Mouse (Mus musculus): ENCODE data around the gene Pate2. TPM values are rescaled to one million over a fixed set of nuclear protein-coding genes. Genes with fewer than 3 reads are reported as not detected.

Gene Pate2
- polyA plus RNA-seq, 1 experiment from 2014 or later: 0.32 TPM

DNA sequence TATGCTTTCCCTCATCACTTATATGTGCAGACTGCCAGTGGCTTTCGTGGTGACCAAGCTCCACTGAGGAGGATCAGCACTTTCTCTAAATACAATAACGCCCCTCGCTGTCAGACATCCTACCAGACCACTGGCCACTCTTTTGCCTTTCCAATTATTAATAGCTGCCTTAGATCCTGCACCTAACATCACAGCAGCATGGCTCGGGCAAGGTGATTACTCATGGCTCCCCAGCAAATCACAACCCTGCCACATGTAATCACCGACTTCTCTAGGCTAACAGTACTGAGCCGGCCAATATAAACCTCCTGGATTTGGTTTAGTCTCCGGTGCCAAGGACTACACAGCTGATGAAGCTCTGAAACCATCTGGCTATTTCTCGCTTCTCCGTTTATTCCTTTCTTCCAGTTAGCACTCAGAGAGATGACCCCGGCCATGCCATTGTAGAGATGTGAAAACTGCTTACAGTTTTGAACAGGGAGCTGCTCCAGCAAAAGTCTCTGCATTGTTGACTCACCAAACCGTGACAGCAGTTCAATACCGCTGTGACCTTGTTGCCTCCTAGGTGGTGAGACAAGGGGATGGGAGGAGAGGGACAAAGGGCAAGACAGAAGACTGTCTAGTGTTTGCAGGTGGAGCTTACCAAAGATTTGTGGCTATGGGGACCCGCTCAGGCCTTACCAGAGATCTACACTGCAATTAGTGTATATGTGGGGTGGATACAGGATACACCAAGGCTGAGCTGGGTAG, 30.9 kb upstream of the Pate2 start:
- Histone ChIP-seq H3K9me3 (replicated peaks) (no peaks in the 10 kb centered on the region), H3K4me1 (peaks cover 17% of the 10 kb centered on the region; the same call in 1 of the 2 replicates), H3K27me3 (replicated peaks) (no peaks in the 10 kb centered on the region), H3K27ac (no peak overlapping the region), H3K36me3 (no peaks in the 10 kb centered on the region), H3K9ac (no peak overlapping the region), H3K4me2 (no peak overlapping the region), H3K4me3 (no peak overlapping the region)
- 68% methylated on average over 13 of the region's 13 CpGs for WGBS (ENCODE audit: insufficient replicate concordance)
- ATAC-seq: no peak

DNA sequence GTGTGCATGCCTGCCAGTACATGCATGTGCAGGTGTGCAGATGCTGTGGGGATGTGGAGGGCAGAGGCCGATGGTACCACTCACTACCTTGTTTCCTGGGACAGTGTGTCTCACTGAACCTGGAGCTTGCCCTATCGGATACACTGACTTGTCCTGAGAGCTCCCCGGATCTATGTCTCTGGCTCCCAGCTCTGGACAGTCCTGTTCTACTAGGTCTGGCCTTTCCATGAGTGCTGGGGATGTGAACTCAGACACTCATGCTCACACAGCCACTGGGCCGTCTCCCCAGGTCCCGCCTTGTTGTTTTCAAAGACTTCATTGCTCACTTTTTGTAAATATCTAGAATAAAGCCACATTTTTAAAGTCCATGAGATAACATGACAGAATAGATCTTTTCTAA, 29.1 kb upstream of the Pate2 start:
- H3K9me3 ChIP-seq (replicated peaks): no peaks in the 10 kb centered on the region
- ATAC-seq: no peak
- H3K27ac ChIP-seq: no peak overlapping the region
- no peak overlapping the region for H3K9ac ChIP-seq
- no peaks in the 10 kb centered on the region for H3K36me3 ChIP-seq
- peaks cover 7% of the 10 kb centered on the region for H3K4me1 ChIP-seq
- 70% methylated on average over 5 of the region's 5 CpGs for WGBS (ENCODE audit: insufficient replicate concordance)
- 0 out of 2 replicates have a peak, but pooled peaks cover 3% of the 10 kb centered on the region for H3K27me3 ChIP-seq (replicated peaks)
- H3K4me3 ChIP-seq: no peak overlapping the region
- H3K4me2 ChIP-seq: no peak overlapping the region

- no peak overlapping the region for H3K4me2 ChIP-seq
- peaks cover 8% of the 10 kb centered on the region for H3K4me1 ChIP-seq
- no peak overlapping the region for H3K9ac ChIP-seq
- H3K27me3 ChIP-seq (replicated peaks): 0 out of 2 replicates have a peak, but pooled peaks cover 3% of the 10 kb centered on the region
- H3K27ac ChIP-seq: no peak overlapping the region
- ATAC-seq: 0 out of 2 replicates have a peak, but pooled peaks have one; percentile 35
- H3K36me3 ChIP-seq: no peaks in the 10 kb centered on the region
- no peaks in the 10 kb centered on the region for H3K9me3 ChIP-seq (replicated peaks)
- H3K4me3 ChIP-seq: no peak overlapping the region
- 6% methylated on average over 6 of the region's 6 CpGs for WGBS (ENCODE audit: insufficient replicate concordance)
Measured at GRCm38 (mm10) chr9:35541488-35541887, 28.6 kb upstream of the Pate2 start.

GRCm38 (mm10) chr9:35541941-35542340, 28.1 kb upstream of the Pate2 start:
- Histone ChIP-seq H3K9ac (no peak overlapping the region), H3K4me1 (peaks cover 11% of the 10 kb centered on the region), H3K9me3 (replicated peaks) (no peaks in the 10 kb centered on the region), H3K27ac (no peak overlapping the region), H3K27me3 (replicated peaks) (0 out of 2 replicates have a peak, but pooled peaks cover 3% of the 10 kb centered on the region), H3K4me3 (no peak overlapping the region), H3K4me2 (no peak overlapping the region), H3K36me3 (no peaks in the 10 kb centered on the region)
- ATAC-seq: no peak
- 45% methylated on average over 6 of the region's 6 CpGs for WGBS (ENCODE audit: insufficient replicate concordance)

- H3K4me1 ChIP-seq: peaks cover 11% of the 10 kb centered on the region
- H3K27ac ChIP-seq: no peak overlapping the region
- peaks cover 3% of the 10 kb centered on the region; the same call in 1 of the 2 replicates for H3K27me3 ChIP-seq (replicated peaks)
- H3K4me2 ChIP-seq: no peak overlapping the region
- no peak overlapping the region for H3K9ac ChIP-seq
- ATAC-seq: no peak
- H3K4me3 ChIP-seq: no peak overlapping the region
- 72% methylated on average over 14 of the region's 14 CpGs for WGBS (ENCODE audit: insufficient replicate concordance)
- no peaks in the 10 kb centered on the region for H3K9me3 ChIP-seq (replicated peaks)
- no peaks in the 10 kb centered on the region for H3K36me3 ChIP-seq
Measured at GRCm38 (mm10) chr9:35543099-35543860, 26.8 kb upstream of the Pate2 start.

GRCm38 (mm10) chr9:35544666-35545065, 25.4 kb upstream of the Pate2 start:
- Histone ChIP-seq H3K27me3 (replicated peaks) (peaks cover 3% of the 10 kb centered on the region; the same call in 1 of the 2 replicates), H3K9ac (no peak overlapping the region), H3K36me3 (no peaks in the 10 kb centered on the region), H3K27ac (no peak overlapping the region), H3K4me2 (no peak overlapping the region), H3K4me3 (no peak overlapping the region), H3K4me1 (peaks cover 4% of the 10 kb centered on the region), H3K9me3 (replicated peaks) (no peaks in the 10 kb centered on the region)
- ATAC-seq: no peak
- WGBS (ENCODE audit: insufficient replicate concordance): 62% methylated on average over 2 of the region's 2 CpGs

DNA sequence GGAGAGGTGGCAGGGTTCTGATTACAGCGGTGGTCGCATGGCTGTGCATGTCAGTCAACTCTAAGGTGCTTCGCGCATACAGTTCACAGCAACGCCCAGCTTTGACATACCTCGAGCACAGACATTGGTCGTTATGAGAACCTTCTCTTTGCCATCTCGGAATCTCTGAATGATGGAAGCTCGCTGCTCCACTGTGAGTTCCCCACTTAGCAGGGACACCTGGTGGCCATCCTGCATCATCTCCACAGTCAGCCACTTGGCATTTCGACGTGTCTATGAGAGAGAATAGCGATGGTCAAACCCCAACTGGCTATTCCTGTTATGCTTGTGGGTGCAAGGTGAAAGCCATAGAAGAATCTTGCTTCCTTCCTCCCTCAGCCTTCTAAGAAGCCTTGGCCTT, 24.4 kb upstream of the Pate2 start:
- WGBS (ENCODE audit: insufficient replicate concordance): 61% methylated on average over 12 of the region's 12 CpGs
- no peak overlapping the region for H3K4me2 ChIP-seq
- no peaks in the 10 kb centered on the region for H3K9me3 ChIP-seq (replicated peaks)
- H3K36me3 ChIP-seq: no peaks in the 10 kb centered on the region
- H3K9ac ChIP-seq: no peak overlapping the region
- no peak overlapping the region for H3K4me3 ChIP-seq
- no peak for ATAC-seq
- no peak overlapping the region for H3K27ac ChIP-seq
- peaks cover 4% of the 10 kb centered on the region for H3K4me1 ChIP-seq
- peaks cover 3% of the 10 kb centered on the region; the same call in 1 of the 2 replicates for H3K27me3 ChIP-seq (replicated peaks)

- H3K36me3 ChIP-seq: no peaks in the 10 kb centered on the region
- peaks cover 3% of the 10 kb centered on the region; the same call in 1 of the 2 replicates for H3K27me3 ChIP-seq (replicated peaks)
- H3K4me2 ChIP-seq: peak overlapping the region; percentile 11; the same call in 1 of the 2 replicates
- no peak for ATAC-seq
- H3K9ac ChIP-seq: no peak overlapping the region
- H3K4me1 ChIP-seq: peaks cover 4% of the 10 kb centered on the region
- H3K9me3 ChIP-seq (replicated peaks): no peaks in the 10 kb centered on the region
- H3K27ac ChIP-seq: no peak overlapping the region
- no peak overlapping the region for H3K4me3 ChIP-seq
- 14% methylated on average over 9 of the region's 9 CpGs for WGBS (ENCODE audit: insufficient replicate concordance)
Measured at GRCm38 (mm10) chr9:35546745-35547144, 23.3 kb upstream of the Pate2 start.

DNA sequence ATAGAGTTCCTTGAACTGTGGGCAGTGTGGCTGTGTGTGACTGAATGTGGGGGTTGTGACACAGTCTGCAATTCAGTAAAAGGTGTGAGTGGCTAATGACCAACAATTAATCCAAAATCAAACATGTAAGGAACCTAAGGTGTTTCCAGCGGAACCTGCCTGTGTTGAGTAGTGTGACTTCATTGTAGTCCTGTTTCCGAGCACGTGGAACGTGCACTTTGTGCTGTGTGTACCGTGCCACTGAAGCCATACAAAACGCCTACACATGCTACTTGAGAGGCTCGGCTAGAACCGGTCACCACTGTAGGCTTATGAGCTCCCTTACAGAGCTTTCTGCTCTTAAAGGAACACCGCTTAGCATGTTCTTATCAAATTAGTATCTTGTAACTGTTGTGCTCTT, 21.6 kb upstream of the Pate2 start:
- Histone ChIP-seq H3K4me2 (no peak overlapping the region), H3K4me1 (peaks cover 4% of the 10 kb centered on the region), H3K27ac (no peak overlapping the region), H3K4me3 (no peak overlapping the region), H3K36me3 (no peaks in the 10 kb centered on the region), H3K9me3 (replicated peaks) (no peaks in the 10 kb centered on the region), H3K9ac (no peak overlapping the region), H3K27me3 (replicated peaks) (peaks cover 3% of the 10 kb centered on the region; the same call in 1 of the 2 replicates)
- no peak for ATAC-seq
- 70% methylated on average over 9 of the region's 9 CpGs for WGBS (ENCODE audit: insufficient replicate concordance)

DNA sequence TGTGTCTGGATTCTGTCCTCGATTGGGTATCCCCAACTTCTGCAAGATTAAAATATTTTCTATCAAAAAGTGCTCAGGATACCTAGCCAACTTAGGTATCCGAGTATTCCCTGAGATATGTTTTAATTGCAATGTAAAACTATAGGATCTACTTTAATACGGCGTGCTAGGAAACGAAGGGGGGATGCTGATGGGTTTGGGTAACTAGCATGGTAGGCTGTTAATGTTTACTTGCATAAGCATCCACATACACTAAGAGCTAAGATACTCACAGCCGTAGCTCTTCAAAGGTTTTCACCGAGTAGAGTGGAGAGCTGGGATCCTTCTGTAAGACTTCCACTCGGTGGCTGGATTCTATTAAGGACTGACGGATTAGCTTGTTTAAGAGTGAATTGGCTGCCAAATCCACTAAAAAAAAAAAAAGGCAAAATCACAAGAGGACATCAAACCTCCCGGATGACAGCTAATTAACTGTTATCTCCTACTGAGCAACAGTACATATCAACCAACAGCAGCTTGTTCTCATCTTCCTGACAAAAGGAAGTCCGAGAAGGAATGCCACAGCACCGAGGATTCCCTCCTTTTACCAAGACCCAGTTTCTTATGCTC, 13.5 kb upstream of the Pate2 start:
- WGBS (ENCODE audit: insufficient replicate concordance): 46% methylated on average over 12 of the region's 12 CpGs
- peaks cover 9% of the 10 kb centered on the region for H3K36me3 ChIP-seq

DNA sequence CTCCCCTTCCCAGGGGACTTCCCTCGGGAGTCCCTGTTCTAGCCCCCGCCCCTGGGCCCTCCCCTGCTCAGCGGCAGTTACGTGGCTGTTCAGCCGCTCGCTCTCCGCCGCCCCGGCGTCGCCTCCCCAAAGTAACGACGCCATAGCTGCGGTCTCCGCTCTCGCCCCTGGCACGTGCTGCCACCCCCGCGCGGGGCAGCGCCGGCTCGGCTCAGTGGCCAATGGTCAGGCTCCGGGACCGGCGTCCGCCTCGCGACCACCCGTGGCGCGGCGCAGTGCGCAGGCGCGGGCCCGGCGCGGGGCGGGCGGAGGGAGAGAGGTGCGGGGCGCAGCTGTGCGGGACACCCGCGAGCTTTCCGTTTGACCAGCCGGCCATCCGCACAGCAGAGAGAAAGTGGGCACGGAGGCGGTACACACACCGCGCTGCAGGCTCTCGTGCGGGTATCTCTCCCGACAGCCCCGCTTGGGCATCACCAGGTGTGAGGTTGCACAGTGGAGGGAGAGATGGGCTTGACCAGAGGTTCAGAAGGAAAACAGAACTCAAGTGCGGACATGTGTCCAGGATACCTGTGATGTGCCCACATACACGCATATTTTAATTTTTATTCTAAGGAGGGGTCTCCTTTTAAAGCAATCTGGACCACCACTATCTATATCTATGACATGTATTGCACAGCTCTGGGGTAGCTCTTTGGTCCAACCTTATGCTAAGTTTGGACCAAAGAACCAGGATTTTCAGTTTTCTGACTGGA, 11.7 kb upstream of the Pate2 start, which contains the start of the genes Ddx25 and Pus3:
Ddx25 (minus strand) TSS at position 272 of the 752 bp plus-strand sequence.
Pus3 (plus strand) TSS at position 339 of the 752 bp plus-strand sequence.
- WGBS (ENCODE audit: insufficient replicate concordance): 1% methylated on average over 59 of the region's 59 CpGs
- peak within 1 kb of the TSS; percentile 64; the same call in 1 of the 2 replicates for H3K27ac ChIP-seq
- peaks cover 54% of the 10 kb centered on the region for H3K27me3 ChIP-seq (replicated peaks)
- peak within 1 kb of the TSS; percentile 76 for H3K9ac ChIP-seq
- ATAC-seq: peak; percentile 49
- H3K4me2 ChIP-seq: peak within 1 kb of the TSS; percentile 94
- H3K9me3 ChIP-seq (replicated peaks): no peaks in the 10 kb centered on the region
- H3K4me3 ChIP-seq: peak within 1 kb of the TSS; percentile 72
- H3K4me1 ChIP-seq: peaks cover 33% of the 10 kb centered on the region
- H3K36me3 ChIP-seq: peaks cover 24% of the 10 kb centered on the region

More for the DNA sequence above, 13.5 kb upstream of the Pate2 start:
- peaks cover 29% of the 10 kb centered on the region for H3K4me1 ChIP-seq
- no peaks in the 10 kb centered on the region for H3K9me3 ChIP-seq (replicated peaks)
- peaks cover 54% of the 10 kb centered on the region for H3K27me3 ChIP-seq (replicated peaks)
- H3K9ac ChIP-seq: no peak overlapping the region
- H3K4me3 ChIP-seq: no peak overlapping the region
- no peak overlapping the region for H3K27ac ChIP-seq
- no peak overlapping the region for H3K4me2 ChIP-seq
- ATAC-seq: no peak
